ENCODE assay signal across 8 mouse cellular contexts in the genomic region with DNA sequence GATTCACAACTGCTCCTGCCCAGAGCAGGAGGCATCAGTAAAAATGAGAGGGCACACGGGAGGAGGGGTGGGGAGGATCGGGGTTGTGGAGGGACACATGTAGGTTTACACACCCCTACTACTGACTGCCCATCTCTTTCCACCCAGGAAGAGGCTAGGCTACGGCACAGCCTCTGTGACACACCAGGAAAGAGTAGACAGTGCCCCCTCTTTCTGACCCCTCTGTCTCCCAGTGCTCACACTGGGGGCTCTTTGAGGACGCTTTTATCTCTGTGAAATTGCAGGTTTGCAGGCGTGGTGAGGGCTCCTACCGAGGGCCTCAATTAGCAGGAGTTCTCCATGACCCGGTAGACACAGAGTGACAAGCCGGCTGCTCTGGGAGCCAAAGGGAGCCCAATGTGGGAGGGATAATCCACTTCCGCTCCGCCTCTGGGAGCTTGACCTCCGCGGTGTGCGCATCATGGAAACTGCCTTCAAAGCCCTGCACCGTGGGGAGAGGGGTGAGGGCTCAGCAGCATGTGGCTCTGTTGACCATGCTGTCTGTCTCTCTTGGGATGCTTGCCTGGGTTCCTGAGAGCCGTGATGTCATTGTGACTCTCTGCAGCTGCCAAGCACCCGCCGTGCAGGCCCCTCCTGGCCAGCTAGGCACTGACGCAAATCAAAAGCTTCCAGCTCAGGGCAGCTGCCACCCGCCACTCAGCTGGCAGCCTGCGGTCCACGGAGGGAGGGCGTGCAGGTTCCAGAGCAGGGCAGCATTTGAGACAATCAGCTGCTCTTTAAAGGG.
DNase-seq lines count a peak whose midpoint lies in the region; ATAC-seq and TF ChIP-seq lines count a peak whose summit lies in the region.

No protein-coding gene starts in this region.

- 7% methylated on average over 22 of the region's 22 CpGs for WGBS in forebrain, embryonic 11.5 days
- 16% methylated on average over 22 of the region's 22 CpGs for WGBS in lung, embryonic 14.5 days
- 12% methylated on average over 22 of the region's 22 CpGs for WGBS in olfactory bulb, adult 2 months

- peak overlapping the region; percentile 71; the same call in 1 of the 2 replicates for H3K27ac ChIP-seq in forebrain, embryonic 11.5 days (ENCODE audit: low read depth, low read length)
- H3K27ac ChIP-seq in lung, embryonic 14.5 days (ENCODE audit: low read depth) = peak overlapping the region; percentile 58; the same call in 1 of the 2 replicates
- H3K27ac ChIP-seq in olfactory bulb, adult 2 months (ENCODE audit: insufficient read depth, low read depth, low read length) = 0 out of 2 replicates have a peak overlapping the region, but pooled peaks have one; percentile 21

- peak overlapping the region; percentile 43 for H3K9ac ChIP-seq in forebrain, embryonic 11.5 days (ENCODE audit: low read length)
- H3K9ac ChIP-seq in lung, embryonic 14.5 days = peak overlapping the region; percentile 33

- H3K9me3 ChIP-seq in forebrain, embryonic 11.5 days (ENCODE audit: control insufficient read depth, low read length) = no peaks in the 10 kb centered on the region
- H3K9me3 ChIP-seq in lung, embryonic 14.5 days (ENCODE audit: low read depth, low read length) = no peaks in the 10 kb centered on the region

- no peak for TF ChIP-seq POLR2A in olfactory bulb, adult 2 months (IDR thresholded peaks at IDR 0.05; ENCODE audit: insufficient read depth, low read depth, low read length)

- H3K27me3 ChIP-seq in forebrain, embryonic 11.5 days (ENCODE audit: control insufficient read depth, insufficient read depth, low read length) = no peaks in the 10 kb centered on the region
- no peaks in the 10 kb centered on the region for H3K27me3 ChIP-seq in lung, embryonic 14.5 days (ENCODE audit: insufficient read depth, low read length)

- ATAC-seq in frontal cortex, adult (ENCODE audit: low TSS enrichment) = peak; percentile 57; the same call in 1 of the 2 replicates
- peak; percentile 76 for ATAC-seq in forebrain, embryonic 11.5 days (replicated peaks; ENCODE audit: low FRiP score)
- peak; percentile 64 for ATAC-seq in lung, embryonic 14.5 days (ENCODE audit: insufficient read depth)

- peak; percentile 1; the same call in 1 of the 2 replicates for TF ChIP-seq CTCF in lung, embryonic 14.5 days (IDR thresholded peaks at IDR 0.05; ENCODE audit: low read depth)
- no peak for TF ChIP-seq CTCF in olfactory bulb, adult 2 months (IDR thresholded peaks at IDR 0.05; ENCODE audit: insufficient read depth, low read depth, low read length)

- no peaks in the 10 kb centered on the region for H3K36me3 ChIP-seq in forebrain, embryonic 11.5 days (ENCODE audit: control insufficient read depth, insufficient read depth, low read length)
- H3K36me3 ChIP-seq in lung, embryonic 14.5 days (ENCODE audit: insufficient read depth) = no peaks in the 10 kb centered on the region

- H3K4me2 ChIP-seq in forebrain, embryonic 11.5 days (ENCODE audit: low read depth, low read length, severe bottlenecking) = peak overlapping the region; percentile 40
- H3K4me2 ChIP-seq in lung, embryonic 14.5 days = peak overlapping the region; percentile 28

- peaks cover 13% of the 10 kb centered on the region; the same call in 1 of the 2 replicates for H3K4me1 ChIP-seq in forebrain, embryonic 11.5 days (replicated peaks; ENCODE audit: control insufficient read depth, insufficient read depth, low read length)
- peaks cover 22% of the 10 kb centered on the region for H3K4me1 ChIP-seq in lung, embryonic 14.5 days (ENCODE audit: insufficient read depth)
- H3K4me1 ChIP-seq in olfactory bulb, adult 2 months (ENCODE audit: control insufficient read depth, insufficient read depth, low read length) = peaks cover 32% of the 10 kb centered on the region

- intact Hi-C loops in heart, postnatal 10 days (cut with DNase I) = loop anchor here (2.0 kb wide), 1 partner anchor 64 kb away; a partner anchor contains a TSS

- H3K4me3 ChIP-seq in forebrain, embryonic 11.5 days (ENCODE audit: low read depth, low read length) = no peak overlapping the region
- H3K4me3 ChIP-seq in lung, embryonic 14.5 days (ENCODE audit: low read depth, low read length) = no peak overlapping the region
- H3K4me3 ChIP-seq in olfactory bulb, adult 2 months (ENCODE audit: insufficient read depth, low read depth, low read length) = no peak overlapping the region

- no peak for DNase-seq in frontal cortex, postnatal 14 days (ENCODE audit: low spot score in 2 of 2)
- DNase-seq in forebrain, embryonic 11.5 days (ENCODE audit: low spot score) = peak; percentile 67
- peak; percentile 81 to 89 for DNase-seq in heart, postnatal 10 days
- peak; percentile 68 for DNase-seq in kidney, postnatal 14 days
- peak; percentile 76 for DNase-seq in lung, embryonic 14.5 days
- no peak for DNase-seq in c-Kit-positive CD71-positive TER-119-positive erythroid progenitor cells, embryonic 14.5 days (ENCODE audit: low spot score)

Comparison
In these comparisons a context has a peak if more than half of its experiments do, and no peak if none do; other contexts are left out.
1. DNase-seq: peak in forebrain, embryonic 11.5 days (single experiment), heart, postnatal 10 days (2 of 2), kidney, postnatal 14 days (single experiment) and lung, embryonic 14.5 days (single experiment); none in frontal cortex, postnatal 14 days (0 of 2) and c-Kit-positive CD71-positive TER-119-positive erythroid progenitor cells, embryonic 14.5 days (single experiment).
2. H3K27ac ChIP-seq: peak in every context shown above with its lines; median percentile 71 in forebrain, embryonic 11.5 days; 58 in lung, embryonic 14.5 days; 21 in olfactory bulb, adult 2 months.
3. Peak in every context shown above with its lines, with median percentiles within 50 percentile points of each other: ATAC-seq.